Mouse (Mus musculus) urinary bladder, postnatal 14 days (tissue): Measurements from ENCODE around the gene Timm44.

Experiments
- DNase-seq: peaks from one replicate; pipeline ENCODE4 v3.0.0; 2021; ENCODE audit warnings: low spot score

The Timm44 gene

DNA sequence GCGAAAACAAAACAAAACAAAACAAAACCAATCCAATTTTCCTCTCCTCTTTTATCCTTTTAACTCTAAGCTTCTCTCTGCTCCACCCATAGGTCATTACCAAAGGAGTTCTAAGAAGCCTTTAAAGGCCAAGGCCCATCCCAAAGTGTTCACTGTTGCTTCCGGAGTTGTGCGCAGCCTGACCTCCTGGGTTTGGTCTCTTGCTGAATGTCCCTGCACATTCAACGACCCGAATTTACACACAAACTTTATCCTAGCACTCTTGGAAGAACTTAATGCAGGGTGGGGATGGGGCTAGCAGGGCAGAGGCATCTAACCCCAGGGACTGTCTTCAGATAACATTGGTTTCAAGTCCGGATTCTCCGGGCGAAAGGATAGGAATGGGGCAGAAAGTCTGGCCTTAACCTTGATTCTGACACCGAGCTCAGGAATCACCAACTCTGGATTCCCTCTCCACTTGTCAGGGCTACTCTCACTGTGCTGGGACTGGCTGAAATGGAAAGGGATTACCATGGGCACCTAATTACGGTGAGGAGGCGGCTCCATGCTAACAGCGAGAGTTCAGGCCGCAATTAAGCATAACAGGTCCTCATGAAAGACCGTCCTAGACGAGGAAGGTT, 37.8 kb downstream of the Timm44 start:
- DNase-seq, result no peak

DNA sequence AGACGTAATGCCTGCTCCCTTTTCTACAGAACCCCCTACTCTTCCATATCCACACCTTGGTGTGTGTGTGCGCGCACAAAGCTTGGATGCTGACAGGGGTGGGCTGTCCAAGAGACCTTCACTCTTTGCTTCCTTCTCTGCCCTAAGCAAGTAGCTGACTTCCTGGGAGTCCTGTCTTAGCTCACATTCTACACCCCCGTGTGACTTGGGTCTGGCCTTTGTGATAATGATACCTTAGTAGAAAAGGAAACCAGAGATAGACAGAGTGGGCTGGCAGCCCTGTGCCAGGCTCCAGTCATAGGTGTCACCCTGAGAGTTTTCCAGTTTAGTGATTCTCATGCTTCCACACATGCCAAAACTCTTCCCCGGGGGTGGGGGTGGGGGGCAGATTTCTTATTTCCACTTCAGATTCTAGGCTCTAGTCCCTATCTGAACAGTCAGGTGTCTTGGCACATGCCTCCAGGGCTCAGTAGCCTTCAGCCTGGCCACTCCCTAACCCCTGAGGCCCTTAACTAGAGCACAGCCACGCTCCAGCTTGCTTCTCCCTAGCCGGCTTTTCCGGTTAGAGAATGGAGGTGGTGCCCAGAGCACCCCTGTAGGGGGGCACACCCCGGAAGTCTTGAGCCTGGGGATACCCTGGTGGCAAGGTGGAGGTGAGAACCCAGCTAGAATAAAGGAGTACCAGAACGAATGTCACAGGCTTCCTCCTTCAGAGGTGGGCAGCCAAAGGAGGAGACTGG, 44.9 kb downstream of the Timm44 start:
- DNase-seq, result peak; percentile 78

DNA sequence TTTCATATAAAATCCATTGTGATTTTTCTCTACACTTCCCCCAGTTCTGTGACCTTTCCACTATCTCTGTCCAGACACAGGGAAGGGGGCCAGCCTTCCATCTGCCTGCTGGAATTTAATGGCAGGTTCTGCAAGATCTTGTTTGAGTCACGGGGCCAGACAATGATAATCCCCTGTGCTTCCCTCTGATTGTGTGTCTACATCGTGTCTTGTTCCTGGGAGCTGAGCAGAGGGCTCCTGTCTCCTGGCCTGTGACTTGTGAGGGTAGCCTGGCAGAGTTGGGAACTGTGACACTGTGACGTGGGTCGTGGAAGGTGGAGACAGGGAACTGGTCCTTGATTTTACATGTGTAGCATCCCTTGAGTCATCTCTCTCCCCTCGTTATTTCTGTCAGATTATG, 45.9 kb downstream of the Timm44 start:
- no peak for DNase-seq

DNA sequence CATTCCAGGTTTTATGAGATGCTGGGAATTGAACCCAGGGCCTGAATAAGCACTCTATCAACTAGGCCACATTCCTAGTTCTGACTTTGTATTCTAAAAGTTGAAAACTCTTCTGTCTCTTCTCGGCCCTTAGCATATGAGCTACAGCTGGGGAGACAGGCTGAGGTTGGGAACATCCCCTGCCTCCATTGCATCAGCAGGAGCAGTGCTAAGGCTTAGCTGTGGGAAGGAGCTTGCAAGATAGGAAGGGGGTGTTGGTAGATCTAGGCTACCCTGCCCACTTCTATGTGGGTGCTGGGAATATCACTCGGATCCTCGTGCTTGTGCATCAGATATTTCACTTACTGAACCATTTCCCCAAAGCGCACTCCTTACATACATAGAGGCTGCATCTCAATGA, 47.8 kb downstream of the Timm44 start:
- DNase-seq, result no peak

DNA sequence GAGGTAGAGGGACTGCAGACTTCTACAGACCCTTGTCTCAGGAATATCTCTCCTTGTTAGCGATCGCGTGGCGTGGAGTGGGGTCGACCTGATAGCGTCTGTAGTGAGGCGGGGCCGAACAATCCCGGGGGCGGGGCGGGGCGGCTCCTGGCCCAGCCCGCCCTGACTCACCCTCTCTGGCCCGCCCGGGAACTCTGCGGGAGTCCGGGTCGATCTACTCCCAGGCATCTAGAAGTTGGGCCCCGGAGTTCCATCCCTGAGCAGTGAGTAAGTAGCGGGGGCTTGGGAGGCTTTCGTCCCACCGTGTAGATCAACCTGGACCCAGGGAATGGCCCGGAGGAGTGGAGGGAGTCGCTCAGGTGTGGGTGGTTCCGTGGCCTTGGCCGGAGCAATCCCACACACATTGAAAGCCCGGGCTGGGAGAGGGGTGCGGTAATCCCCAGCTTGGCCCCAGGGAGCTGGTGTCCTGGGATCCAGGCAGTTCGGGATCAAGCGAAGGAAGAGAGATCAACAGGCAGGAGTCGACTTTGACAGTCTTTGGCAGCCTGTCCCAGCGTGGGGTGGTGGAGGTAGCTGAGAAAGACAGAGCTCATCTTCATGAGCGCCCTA, 48.9 kb downstream of the Timm44 start, which contains the start of gene Lrrc8e:
Gene Lrrc8e, plus strand, starts transcription at position 89 of the 609 bp plus-strand sequence.
- peak; percentile 61 for DNase-seq

DNA sequence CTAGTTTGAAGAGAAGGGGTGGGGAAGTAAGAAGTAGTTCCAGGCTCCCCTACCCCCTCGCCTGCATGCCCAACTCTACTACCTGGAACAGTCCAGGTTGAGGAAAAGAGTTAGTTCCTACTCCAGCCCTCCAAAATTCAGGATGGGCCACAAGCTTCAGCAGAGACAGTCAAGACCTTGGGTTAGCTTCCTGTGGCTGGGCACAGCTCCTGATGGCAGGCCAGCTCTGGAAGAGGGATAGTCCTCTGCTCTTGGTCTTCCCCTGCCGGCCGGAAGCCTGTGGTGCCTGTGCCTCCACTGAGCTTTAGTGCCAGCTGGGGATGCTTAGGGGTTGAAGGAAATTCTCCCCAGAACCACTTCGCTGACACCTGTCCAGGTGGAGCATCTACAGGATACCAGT, 49.4 kb downstream of the Timm44 start:
- no peak for DNase-seq

DNA sequence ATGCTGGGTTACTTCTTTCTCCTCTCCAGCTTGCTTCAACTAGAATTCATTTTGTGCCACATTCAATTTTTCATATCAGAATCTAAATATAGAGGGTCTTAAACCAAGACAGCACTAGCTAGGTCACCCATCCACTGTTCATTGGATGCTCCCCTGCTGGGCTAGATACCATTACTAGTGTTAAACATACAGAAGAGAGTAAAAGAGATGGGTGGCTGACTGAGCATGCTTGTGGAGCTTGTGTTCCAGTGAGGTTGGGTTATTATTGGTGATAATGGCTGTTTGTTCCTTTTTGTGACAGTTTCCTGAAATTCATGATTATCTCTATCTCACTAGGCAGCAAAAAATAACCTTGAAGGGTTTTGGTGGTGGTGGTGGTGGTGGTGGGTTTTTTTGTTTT, 53.7 kb downstream of the Timm44 start:
- DNase-seq, result no peak

DNA sequence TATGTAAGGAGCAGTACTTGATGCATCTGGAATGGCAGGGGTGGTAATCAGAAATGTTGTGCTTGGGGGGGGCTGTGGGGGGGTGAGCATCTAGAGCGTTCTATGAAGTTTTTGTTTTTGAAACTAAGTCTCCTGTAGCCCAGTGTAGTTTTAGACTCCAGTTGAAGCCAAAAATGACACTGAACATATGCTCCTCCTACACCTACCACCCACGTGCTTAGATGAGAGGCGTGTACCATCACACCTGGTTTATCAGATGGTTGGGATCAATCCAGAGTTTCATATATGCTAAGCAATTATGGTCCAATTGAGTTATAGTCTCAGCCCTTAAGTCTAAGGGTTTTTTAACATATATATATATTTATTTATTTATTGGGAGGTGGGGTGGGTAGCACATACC, 56.1 kb downstream of the Timm44 start:
- DNase-seq, result no peak

DNA sequence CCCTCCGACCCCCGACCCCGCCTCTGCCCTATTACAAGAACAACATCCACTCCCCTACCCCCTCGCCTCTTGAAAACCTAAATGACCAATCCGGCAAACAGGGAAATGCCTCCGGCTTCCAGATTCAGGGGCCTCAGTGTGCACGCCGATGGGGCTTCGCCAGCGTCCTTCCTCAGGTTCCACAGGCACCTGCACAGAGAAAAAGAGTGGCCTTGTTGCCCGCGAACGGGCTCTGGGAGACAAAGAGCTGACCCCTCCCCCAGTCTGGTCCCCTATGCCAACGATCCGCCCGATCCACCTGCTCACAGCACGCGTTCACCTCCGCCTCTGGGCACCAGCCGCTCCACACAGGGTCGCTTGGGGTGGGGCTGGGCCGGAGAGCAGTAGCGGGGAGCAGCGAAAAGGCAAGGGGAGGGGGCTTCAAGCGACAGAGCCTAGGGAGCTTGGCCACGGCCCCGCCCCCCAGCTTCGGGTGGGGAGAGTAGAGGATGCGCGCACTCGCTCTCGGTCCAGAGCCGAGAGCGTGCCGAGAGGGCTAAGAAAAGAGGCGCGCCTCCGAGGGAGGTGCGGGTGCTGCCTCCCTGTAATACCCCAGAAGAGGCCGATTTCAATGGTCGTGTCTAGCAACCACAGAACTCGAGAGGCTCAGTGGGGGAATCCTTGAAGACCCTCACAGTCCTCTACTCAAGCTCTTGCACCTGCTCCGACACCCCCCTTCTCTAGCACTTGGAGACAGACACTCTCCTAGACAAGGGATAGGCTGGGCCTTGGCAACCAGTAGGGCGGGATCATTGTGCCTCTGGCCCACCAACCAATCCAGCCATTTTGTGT, 58.7 kb downstream of the Timm44 start, which contains the start of gene Prr36:
Gene Prr36, minus strand, starts transcription at position 669 of the 831 bp plus-strand sequence.
- no peak for DNase-seq

DNA sequence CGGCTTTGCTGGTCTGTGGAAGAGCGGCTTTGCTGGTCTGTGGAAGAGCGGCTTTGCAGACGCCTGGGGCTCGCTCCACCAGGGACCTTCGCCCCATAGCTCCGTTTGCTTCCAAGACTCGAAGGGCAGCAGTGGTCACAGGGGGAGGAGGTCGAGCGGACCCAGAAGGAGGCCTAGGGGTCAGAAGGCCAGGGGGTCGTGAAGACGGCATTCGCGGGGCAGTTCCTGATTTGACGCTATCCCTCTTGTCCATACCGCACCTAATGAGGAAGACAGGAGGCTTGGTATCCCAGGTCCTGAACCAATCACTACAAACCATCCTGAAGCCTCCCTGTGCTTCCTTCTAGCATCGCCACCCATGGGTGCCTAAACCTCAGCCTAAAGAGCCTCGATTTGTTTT, 59.4 kb downstream of the Timm44 start:
- DNase-seq, result no peak

DNA sequence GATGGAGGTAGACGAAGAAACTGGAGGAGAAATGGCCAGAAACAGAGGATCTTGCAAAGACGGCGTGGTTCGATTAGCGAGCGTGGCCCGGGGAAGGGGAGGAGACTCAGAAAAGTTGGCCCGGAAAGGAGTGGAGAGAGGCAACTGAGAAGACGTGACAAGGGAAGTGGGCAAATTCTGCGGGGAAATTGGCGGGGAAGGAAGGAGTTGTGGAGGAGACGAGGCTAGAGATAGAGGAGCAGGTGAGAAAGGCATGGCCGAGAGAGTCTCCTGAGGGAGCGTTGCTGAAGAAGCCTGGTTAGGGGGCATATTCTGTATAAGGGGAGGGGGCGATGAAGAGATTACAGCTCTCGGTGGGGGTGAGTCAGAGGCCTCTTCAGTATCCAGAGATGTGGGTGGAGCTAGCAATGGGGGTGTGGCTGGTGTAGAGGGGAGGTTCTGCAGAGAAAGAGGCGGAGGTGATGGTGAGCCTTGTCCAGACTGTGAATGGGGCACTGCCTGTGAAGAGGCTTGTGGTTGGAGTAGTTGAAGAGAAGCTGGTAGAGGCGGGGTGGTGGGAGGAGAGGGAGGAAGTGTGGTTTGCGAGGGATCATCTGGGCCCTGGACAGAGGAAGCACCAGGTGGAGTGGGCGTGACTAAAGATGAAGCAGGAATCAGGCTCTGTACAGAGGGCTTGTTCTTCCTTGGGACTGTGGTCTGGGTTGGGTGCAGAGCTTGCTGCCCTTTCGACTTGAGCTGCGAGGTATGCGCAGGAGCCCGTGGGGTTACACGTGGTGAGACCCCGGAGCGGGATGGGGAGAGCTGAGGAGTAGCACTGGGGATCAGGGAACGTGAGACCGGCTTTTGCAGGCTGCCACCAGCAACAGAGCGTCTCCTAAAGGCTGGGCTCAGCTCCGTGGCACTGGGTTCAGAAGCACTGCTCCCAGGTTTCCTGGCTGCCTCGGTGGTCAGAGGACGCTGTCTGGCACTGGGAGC, 61.4 kb downstream of the Timm44 start:
- peak; percentile 77 for DNase-seq

DNA sequence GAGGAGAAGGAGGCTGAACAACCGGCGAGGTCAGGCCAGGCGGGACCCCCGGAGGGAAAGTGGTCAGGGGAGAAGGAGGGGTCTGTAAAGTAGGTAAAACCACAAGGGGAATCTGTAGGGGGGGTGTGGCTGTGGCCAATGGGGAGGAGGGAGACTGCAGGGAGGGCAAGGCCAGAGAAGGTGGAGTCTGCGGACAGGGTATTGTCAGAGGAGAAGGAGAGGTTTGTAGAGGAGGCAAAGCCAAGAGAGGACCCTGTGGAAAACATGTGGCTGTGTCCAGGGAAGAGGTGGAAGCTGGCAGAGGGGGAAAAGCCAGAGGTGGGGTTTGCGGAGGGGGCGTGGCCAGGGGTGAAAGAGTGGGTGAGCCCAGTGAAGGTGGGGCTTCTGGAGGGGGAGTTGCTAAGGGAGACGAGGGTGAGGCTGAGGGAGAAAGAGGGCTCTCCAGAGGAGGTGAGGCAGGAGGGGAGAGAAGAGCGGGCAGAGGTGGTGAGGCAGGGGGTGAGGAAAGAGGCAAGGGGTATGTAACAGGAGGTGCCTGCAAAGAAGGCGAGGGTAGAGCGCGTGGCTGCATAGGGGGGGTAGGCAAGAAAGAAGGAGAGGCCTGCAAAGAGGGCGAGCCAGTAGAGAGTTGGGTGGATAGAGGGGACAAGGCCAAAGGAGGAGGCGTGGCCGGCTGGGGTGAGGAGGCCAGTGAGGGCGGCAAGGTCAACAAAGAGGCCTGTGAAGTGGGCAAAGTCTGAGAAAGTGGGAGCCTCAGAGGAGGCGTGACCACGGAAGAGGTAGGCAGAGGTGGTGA, 62.3 kb downstream of the Timm44 start:
- DNase-seq, result peak; percentile 62

DNA sequence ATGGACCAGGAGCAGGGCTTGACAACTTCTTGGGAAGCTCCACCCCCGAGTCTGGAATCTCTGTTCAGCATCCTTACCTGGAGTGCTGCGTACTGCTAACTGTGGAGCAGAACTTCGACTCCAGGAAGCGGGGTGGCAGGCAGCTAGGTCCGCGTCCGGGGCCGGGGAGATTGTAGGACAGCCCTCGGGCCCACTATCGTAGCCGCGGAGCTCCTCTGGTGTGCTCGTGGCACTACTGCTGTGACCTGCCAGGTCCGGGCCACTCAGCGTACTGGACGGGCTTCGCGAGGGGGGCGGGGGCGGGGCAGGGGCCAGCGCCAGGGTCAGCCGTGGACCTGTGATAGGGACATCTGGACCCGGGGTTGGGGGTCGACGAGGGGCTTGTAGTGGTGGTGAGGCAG, 62.9 kb downstream of the Timm44 start:
- no peak for DNase-seq

DNA sequence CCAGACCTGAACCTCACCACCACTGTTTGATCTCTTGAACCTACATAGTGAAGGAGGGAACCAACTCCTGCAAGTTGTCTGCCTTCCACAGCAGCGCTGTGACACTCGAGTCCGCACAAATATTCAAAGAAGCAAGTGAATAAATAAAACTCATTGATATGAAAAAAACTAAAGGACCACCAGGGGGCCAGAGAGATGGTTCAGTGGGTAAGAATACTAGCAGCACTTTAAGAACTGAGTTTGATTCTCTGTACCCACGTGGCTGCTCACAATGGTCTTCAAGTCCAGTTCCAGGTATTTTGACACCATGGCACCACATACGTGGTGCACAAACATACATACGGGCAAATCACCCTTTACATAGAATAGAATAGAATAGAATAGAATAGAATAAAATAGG, 64.6 kb downstream of the Timm44 start:
- DNase-seq, result no peak
